Mouse (Mus musculus) kidney, adult 2 months (tissue): ENCODE measurements around the gene Tpcn2.

Source experiments
- CTCF ChIP-seq: fragments of 200-500 bp; conservative IDR thresholded peaks from 2 replicates; pipeline ENCODE4 v1.5.1; 2011; ENCODE audit warnings: low read depth, mild to moderate bottlenecking, control low read depth, low read length, moderate library complexity, mixed read lengths; ENCODE audit not compliant: insufficient read depth, insufficient read length
- POLR2A ChIP-seq: fragments of 200-500 bp; IDR thresholded peaks from one replicate; pipeline ENCODE4 v1.6.1; 2011; ENCODE audit warnings: low read depth, low read length, control low read depth

DNA sequence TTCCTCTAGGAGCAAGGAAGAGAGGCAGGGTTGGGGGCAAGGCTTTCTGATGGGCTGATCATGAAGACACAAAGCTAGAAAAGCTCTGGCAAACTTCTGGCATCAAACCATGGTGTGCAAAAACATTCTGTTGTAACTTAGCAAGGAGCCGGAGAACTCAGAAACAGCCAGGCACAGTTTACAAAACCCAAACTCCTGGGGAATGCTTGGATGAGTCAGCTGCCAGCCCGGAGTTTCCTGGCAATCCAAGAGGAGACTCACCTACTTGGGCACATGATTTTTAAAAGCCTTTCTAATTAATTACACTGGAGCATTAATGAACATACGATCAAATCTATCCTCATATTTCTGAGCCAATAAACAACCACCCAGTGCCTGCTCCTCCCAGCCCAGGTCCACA lies 28.3 kb upstream of the Tpcn2 start:
- TF ChIP-seq POLR2A (no peak), CTCF (no peak)
